Mouse (Mus musculus) lung, embryonic 15.5 days (tissue): ENCODE data around the gene Nfya. TPM values are rescaled to one million over a fixed set of nuclear protein-coding genes. Genes with fewer than 3 reads are reported as not detected.

Experiments
- ATAC-seq: fragments of 200-750 bp; cut with Nextera tagmentation; 2 replicates; pipeline ENCODE4 v1.8.0; 2017; ENCODE audit warnings: moderate number of reproducible peaks, borderline replicate concordance; ENCODE audit not compliant: low FRiP score, low TSS enrichment; ENCODE audit errors: extremely low read depth
- H3K27ac ChIP-seq: fragments of 300-500 bp; sonication (generic); 2 replicates; pipeline ENCODE4 v1.5.1; 2015; ENCODE audit warnings: moderate library complexity, mild to moderate bottlenecking, inconsistent platforms
- H3K27me3 ChIP-seq: fragments of 300-500 bp; sonication (generic); 2 replicates; pipeline ENCODE4 v1.6.1; 2015; ENCODE audit warnings: inconsistent platforms
- H3K36me3 ChIP-seq: fragments of 300-500 bp; sonication (generic); 2 replicates; pipeline ENCODE4 v1.6.1; 2015; ENCODE audit warnings: inconsistent platforms
- H3K4me1 ChIP-seq: fragments of 300-500 bp; sonication (generic); 2 replicates; pipeline ENCODE4 v1.6.1; 2015; ENCODE audit warnings: inconsistent platforms
- H3K4me2 ChIP-seq: fragments of 300-500 bp; sonication (generic); 2 replicates; pipeline ENCODE4 v1.6.1; 2015; ENCODE audit warnings: inconsistent platforms, mild to moderate bottlenecking, moderate library complexity
- H3K4me3 ChIP-seq: fragments of 300-500 bp; sonication (generic); 2 replicates; pipeline ENCODE4 v1.5.1; 2015; ENCODE audit warnings: mild to moderate bottlenecking, inconsistent platforms
- H3K9ac ChIP-seq: fragments of 300-500 bp; sonication (generic); 2 replicates; pipeline ENCODE4 v1.6.1; 2015; ENCODE audit warnings: inconsistent platforms
- H3K9me3 ChIP-seq: fragments of 300-500 bp; sonication (generic); 2 replicates; pipeline ENCODE4 v1.6.1; 2016; ENCODE audit warnings: inconsistent platforms
- WGBS: fragments of 180-500 bp; shearing (Covaris S2); methylation state at CpG from one replicate; pipeline ENCODE4 v1.1.7; 2015; 5-methylcytosine and 5-hydroxymethylcytosine counted together
- polyA plus RNA-seq: library from polyadenylated mRNA; unstranded; fragments of >200 nt; fragmentation: Nextera tagmentation; extraction: Ambion mirVana; gene quantifications from 2 replicates; pipeline ENCODE4 v1.2.1, GENCODE M21; 2015

The Nfya gene
- polyA plus RNA-seq, 1 experiment from 2014 or later, result 19.9 TPM

- no peaks in the 10 kb centered on the region for H3K4me1 ChIP-seq
- no peak overlapping the region for H3K9ac ChIP-seq
- no peaks in the 10 kb centered on the region for H3K9me3 ChIP-seq
- 69% methylated on average over 2 of the region's 2 CpGs for WGBS
- ATAC-seq, result no peak
- H3K4me3 ChIP-seq, result no peak overlapping the region
- H3K36me3 ChIP-seq, result peaks cover 54% of the 10 kb centered on the region
- no peaks in the 10 kb centered on the region for H3K27me3 ChIP-seq
- H3K4me2 ChIP-seq, result no peak overlapping the region
- no peak overlapping the region for H3K27ac ChIP-seq
Measured at GRCm38 (mm10) chr17:48385786-48386461, 23.8 kb downstream of the Nfya start.

DNA sequence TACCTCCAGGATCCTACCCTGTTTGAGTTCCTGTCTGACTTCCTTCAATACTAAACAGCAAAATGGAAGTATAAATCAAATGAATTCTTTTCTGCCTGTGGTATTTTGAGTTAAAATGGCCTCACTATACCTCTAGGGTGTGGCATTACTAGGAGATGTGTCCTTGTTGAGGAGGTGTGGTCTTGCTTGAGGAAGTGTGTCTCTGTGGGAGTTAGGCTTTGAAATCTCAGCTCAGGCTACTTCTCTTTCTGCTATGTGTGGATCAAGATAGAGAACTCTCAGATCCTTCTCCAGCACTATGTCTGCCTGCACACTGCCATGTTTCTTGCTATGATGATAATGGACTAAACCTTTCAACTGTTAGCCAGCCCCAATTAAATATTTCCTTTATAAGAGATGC is 30.7 kb downstream of the Nfya start:
- Histone ChIP-seq H3K4me2 (no peak overlapping the region), H3K36me3 (no peaks in the 10 kb centered on the region), H3K9ac (no peak overlapping the region), H3K27ac (no peak overlapping the region), H3K27me3 (no peaks in the 10 kb centered on the region), H3K4me3 (no peak overlapping the region), H3K9me3 (no peaks in the 10 kb centered on the region), H3K4me1 (no peaks in the 10 kb centered on the region)
- ATAC-seq, result no peak

GRCm38 (mm10) chr17:48376102-48376501 is 33.6 kb downstream of the Nfya start:
- Histone ChIP-seq H3K9ac (no peak overlapping the region), H3K9me3 (no peaks in the 10 kb centered on the region), H3K36me3 (no peaks in the 10 kb centered on the region), H3K4me1 (no peaks in the 10 kb centered on the region), H3K27ac (no peak overlapping the region), H3K4me2 (no peak overlapping the region), H3K4me3 (no peak overlapping the region), H3K27me3 (no peaks in the 10 kb centered on the region)
- no peak for ATAC-seq
- 85% methylated on average over 1 of the region's 1 CpGs for WGBS

GRCm38 (mm10) chr17:48372987-48373386 is 36.7 kb downstream of the Nfya start:
- H3K9ac ChIP-seq, result no peak overlapping the region
- no peak overlapping the region for H3K4me3 ChIP-seq
- H3K27me3 ChIP-seq, result no peaks in the 10 kb centered on the region
- no peak overlapping the region for H3K4me2 ChIP-seq
- ATAC-seq, result no peak
- no peaks in the 10 kb centered on the region for H3K9me3 ChIP-seq
- WGBS, result 79% methylated on average over 8 of the region's 8 CpGs
- H3K36me3 ChIP-seq, result no peaks in the 10 kb centered on the region
- H3K4me1 ChIP-seq, result no peaks in the 10 kb centered on the region
- no peak overlapping the region for H3K27ac ChIP-seq

GRCm38 (mm10) chr17:48371621-48372020 is 38.1 kb downstream of the Nfya start:
- no peak overlapping the region for H3K4me3 ChIP-seq
- no peaks in the 10 kb centered on the region for H3K4me1 ChIP-seq
- no peak overlapping the region for H3K27ac ChIP-seq
- ATAC-seq, result no peak
- no peak overlapping the region for H3K9ac ChIP-seq
- no peaks in the 10 kb centered on the region for H3K9me3 ChIP-seq
- H3K4me2 ChIP-seq, result no peak overlapping the region
- no peaks in the 10 kb centered on the region for H3K36me3 ChIP-seq
- no peaks in the 10 kb centered on the region for H3K27me3 ChIP-seq

- H3K27ac ChIP-seq, result no peak overlapping the region
- no peaks in the 10 kb centered on the region for H3K9me3 ChIP-seq
- H3K4me1 ChIP-seq, result no peaks in the 10 kb centered on the region
- no peaks in the 10 kb centered on the region for H3K27me3 ChIP-seq
- WGBS, result 75% methylated on average over 5 of the region's 5 CpGs
- H3K4me2 ChIP-seq, result no peak overlapping the region
- no peak overlapping the region for H3K4me3 ChIP-seq
- no peak overlapping the region for H3K9ac ChIP-seq
- ATAC-seq, result no peak
- H3K36me3 ChIP-seq, result no peaks in the 10 kb centered on the region
Measured at GRCm38 (mm10) chr17:48366806-48367205, 42.9 kb downstream of the Nfya start.

GRCm38 (mm10) chr17:48365511-48366155 is 44.1 kb downstream of the Nfya start:
- Histone ChIP-seq H3K4me1 (no peaks in the 10 kb centered on the region), H3K36me3 (no peaks in the 10 kb centered on the region), H3K4me2 (no peak overlapping the region), H3K4me3 (no peak overlapping the region), H3K27me3 (no peaks in the 10 kb centered on the region), H3K9ac (no peak overlapping the region), H3K9me3 (no peaks in the 10 kb centered on the region), H3K27ac (no peak overlapping the region)
- 73% methylated on average over 9 of the region's 9 CpGs for WGBS
- ATAC-seq, result no peak

- H3K36me3 ChIP-seq, result no peaks in the 10 kb centered on the region
- H3K9ac ChIP-seq, result no peak overlapping the region
- H3K4me1 ChIP-seq, result no peaks in the 10 kb centered on the region
- H3K27ac ChIP-seq, result no peak overlapping the region
- no peaks in the 10 kb centered on the region for H3K27me3 ChIP-seq
- no peaks in the 10 kb centered on the region for H3K9me3 ChIP-seq
- no peak for ATAC-seq
- H3K4me2 ChIP-seq, result no peak overlapping the region
- H3K4me3 ChIP-seq, result no peak overlapping the region
- 68% methylated on average over 6 of the region's 6 CpGs for WGBS
Measured at GRCm38 (mm10) chr17:48363421-48363965, 46.2 kb downstream of the Nfya start.

DNA sequence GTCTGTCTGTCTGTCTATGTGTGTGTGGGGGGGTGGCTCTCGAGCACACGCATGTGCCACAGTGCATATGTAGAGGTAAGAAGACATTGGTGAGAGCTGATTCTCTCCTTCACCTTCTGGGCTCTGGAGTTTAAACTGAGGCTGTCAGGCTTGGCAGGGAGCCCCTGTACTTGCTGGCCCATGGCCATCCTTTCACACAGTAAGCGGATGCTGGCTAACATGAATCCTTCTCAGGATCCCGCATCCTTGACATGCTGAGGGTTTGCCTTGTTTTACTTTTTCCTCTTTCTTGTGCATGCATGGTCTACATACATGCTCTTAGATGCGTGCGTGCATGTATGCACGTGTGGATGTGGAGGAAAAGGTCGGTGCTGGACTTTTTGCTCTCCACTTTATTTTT is 46.7 kb downstream of the Nfya start:
- H3K27me3 ChIP-seq, result no peaks in the 10 kb centered on the region
- no peaks in the 10 kb centered on the region for H3K36me3 ChIP-seq
- no peak overlapping the region for H3K27ac ChIP-seq
- 72% methylated on average over 8 of the region's 8 CpGs for WGBS
- no peak overlapping the region for H3K9ac ChIP-seq
- no peaks in the 10 kb centered on the region for H3K4me1 ChIP-seq
- no peak overlapping the region for H3K4me3 ChIP-seq
- H3K4me2 ChIP-seq, result no peak overlapping the region
- H3K9me3 ChIP-seq, result no peaks in the 10 kb centered on the region
- no peak for ATAC-seq

GRCm38 (mm10) chr17:48362346-48362745 is 47.4 kb downstream of the Nfya start:
- H3K27ac ChIP-seq, result no peak overlapping the region
- WGBS, result 50% methylated on average over 3 of the region's 3 CpGs
- no peak overlapping the region for H3K4me2 ChIP-seq
- no peak overlapping the region for H3K9ac ChIP-seq
- H3K36me3 ChIP-seq, result no peaks in the 10 kb centered on the region
- no peaks in the 10 kb centered on the region for H3K27me3 ChIP-seq
- H3K4me1 ChIP-seq, result no peaks in the 10 kb centered on the region
- H3K4me3 ChIP-seq, result no peak overlapping the region
- no peaks in the 10 kb centered on the region for H3K9me3 ChIP-seq
- ATAC-seq, result no peak

GRCm38 (mm10) chr17:48360462-48360861 is 49.2 kb downstream of the Nfya start:
- 42% methylated on average over 4 of the region's 4 CpGs for WGBS
- no peak for ATAC-seq
- no peak overlapping the region for H3K4me3 ChIP-seq

DNA sequence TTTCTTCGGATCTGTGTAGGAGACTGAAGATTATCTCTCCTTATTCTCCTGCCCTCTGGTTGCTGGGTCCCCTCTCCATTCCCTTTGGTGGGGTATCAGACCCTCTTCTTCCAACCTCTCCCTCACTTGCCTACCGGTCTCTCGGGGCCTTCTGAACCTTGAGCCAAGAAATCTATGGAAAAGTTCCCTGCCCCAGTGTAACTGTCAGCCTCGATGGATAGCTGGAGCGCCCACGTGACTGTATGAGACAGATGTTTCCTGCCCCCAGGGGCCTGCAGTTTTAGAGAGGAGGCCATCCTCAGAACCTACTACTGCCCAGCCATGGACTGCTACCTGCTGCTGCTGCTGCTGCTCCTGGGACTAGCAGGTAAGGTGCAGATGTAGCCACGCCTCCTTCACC is 50.1 kb downstream of the Nfya start, which contains the start of gene Treml1:
Gene Treml1, plus strand, starts transcription at position 301 of the 400 bp plus-strand sequence.
- no peaks in the 10 kb centered on the region for H3K9me3 ChIP-seq
- no peak within 1 kb of the TSS for H3K4me3 ChIP-seq
- no peak for ATAC-seq
- 54% methylated on average over 7 of the region's 7 CpGs for WGBS
- H3K9ac ChIP-seq, result no peak within 1 kb of the TSS
- H3K27me3 ChIP-seq, result no peaks in the 10 kb centered on the region
- no peak within 1 kb of the TSS for H3K27ac ChIP-seq
- no peaks in the 10 kb centered on the region for H3K36me3 ChIP-seq
- H3K4me1 ChIP-seq, result no peaks in the 10 kb centered on the region
- H3K4me2 ChIP-seq, result no peak within 1 kb of the TSS

More at GRCm38 (mm10) chr17:48360462-48360861, 49.2 kb downstream of the Nfya start:
- no peak overlapping the region for H3K27ac ChIP-seq
- no peaks in the 10 kb centered on the region for H3K36me3 ChIP-seq
- H3K9me3 ChIP-seq, result no peaks in the 10 kb centered on the region
- no peak overlapping the region for H3K9ac ChIP-seq
- no peaks in the 10 kb centered on the region for H3K4me1 ChIP-seq
- H3K4me2 ChIP-seq, result no peak overlapping the region
- no peaks in the 10 kb centered on the region for H3K27me3 ChIP-seq
